Mouse (Mus musculus): ENCODE results near the gene Krtap4-13. TPM values are rescaled to one million over a fixed set of nuclear protein-coding genes. Genes with fewer than 3 reads are reported as not detected.
"Not testable (repeated sequence)": the region's sequence is repeated elsewhere in the genome, so short reads cannot be mapped to it uniquely, and the experiment has no call there.

Krtap4-13 gene
- not detected for total RNA-seq (2021)
- long read RNA-seq, experiment 1: 0 reads
- long read RNA-seq, experiment 2: 0 reads

GRCm38 (mm10) chr11:99809792-99810191 lies at the start of gene Krtap4-13:
Krtap4-13 (minus strand) TSS chr11:99809892.
- not testable (repeated sequence) for DNase-seq (ENCODE audit: low spot score)

- no peak for DNase-seq (ENCODE audit: low spot score)
These were observed 49.1 kb upstream of the Krtap4-13 start for GRCm38 (mm10) chr11:99858761-99859160.

DNA sequence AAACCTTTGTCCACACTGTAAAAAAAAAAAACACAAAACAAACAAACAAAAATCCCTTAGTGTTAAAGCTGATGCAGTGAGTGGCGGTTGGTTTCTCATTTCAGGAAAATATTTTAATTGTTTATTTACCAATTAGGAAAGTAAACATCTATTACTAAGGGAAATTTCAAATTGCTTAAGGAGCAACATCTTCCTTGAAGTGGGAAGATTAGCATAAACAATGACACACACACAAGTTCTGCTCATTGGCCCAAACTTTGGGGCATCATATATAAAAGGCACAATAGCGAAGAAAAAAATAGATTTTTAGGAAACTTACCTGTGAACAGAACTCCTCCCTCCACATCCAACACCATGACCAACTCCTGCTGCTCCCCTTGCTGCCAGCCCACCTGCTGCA lies 47.9 kb upstream of the Krtap4-13 start, which contains the start of gene Gm11568:
Gene Gm11568 (plus strand): TSS at position 301 of the 400 bp plus-strand sequence.
- no peak for DNase-seq (ENCODE audit: low spot score)

DNA sequence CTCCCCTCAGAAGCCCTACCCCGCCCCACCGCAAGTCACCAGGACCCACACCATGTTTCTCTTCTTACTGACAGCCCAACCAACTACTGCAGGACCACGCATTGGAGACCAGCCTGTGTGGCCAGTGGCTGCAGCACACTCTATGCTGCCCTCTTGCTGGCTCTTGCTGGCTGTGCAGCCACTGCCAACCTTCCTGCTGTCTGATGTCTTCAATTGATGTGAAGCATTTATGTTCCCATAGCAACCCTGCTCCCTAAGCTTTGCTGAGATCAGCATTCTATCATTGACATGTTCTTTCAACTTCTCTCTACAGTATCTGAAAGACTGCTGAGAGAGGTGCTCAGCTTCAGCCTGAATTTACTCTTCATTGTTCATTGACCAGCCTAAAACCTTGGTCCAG lies 44.4 kb upstream of the Krtap4-13 start:
- DNase-seq (ENCODE audit: low spot score): no peak

- no peak for DNase-seq (ENCODE audit: low spot score)
These were observed 41.8 kb upstream of the Krtap4-13 start, which contains the start of gene Krtap4-16 for GRCm38 (mm10) chr11:99851508-99851907. Krtap4-16 (minus strand) TSS chr11:99851608.

- no peak for DNase-seq (ENCODE audit: low spot score)
These were observed 37.1 kb upstream of the Krtap4-13 start for GRCm38 (mm10) chr11:99846746-99847145.

DNA sequence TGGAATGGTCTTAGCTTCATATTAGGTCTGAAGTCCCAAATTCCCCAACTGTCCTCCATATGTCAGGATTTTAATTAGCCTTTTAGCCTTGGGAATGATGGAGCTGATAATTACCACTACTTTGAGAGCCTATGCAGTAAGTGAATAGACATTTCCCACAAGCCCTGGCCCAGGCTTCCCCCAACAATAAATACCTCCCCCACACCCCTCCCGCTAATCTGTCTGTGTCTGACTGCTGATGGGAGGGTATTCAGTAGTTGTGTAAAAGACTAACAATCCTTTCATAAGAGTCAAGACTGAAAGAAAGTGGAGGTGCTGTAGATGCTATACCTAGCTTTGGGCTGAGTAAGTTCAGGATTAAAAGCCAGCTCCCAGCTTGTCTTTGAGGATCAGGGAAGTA lies 32.5 kb upstream of the Krtap4-13 start:
- no peak for DNase-seq (ENCODE audit: low spot score)

DNA sequence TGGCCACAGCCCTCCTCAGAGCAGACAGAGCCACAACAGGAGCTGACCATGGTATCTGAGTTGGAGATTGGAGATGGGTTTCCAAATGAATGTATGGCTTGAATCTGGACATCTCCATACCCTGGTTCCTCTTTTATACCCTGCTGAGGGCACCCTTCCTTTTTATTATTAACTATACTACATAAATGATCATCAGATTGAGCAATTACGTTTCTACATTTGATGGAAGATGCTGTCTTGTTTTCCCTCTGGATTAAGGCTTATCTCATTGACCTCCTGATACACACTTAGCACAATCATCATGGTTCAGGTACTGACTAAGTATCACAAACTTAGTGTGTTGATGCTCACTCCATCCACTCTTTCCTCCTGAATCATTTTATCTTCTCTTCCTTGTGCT lies 28.3 kb upstream of the Krtap4-13 start, which contains the start of gene 2300003K06Rik:
Gene 2300003K06Rik (minus strand): TSS at position 101 of the 400 bp plus-strand sequence.
- DNase-seq (ENCODE audit: low spot score): no peak

- DNase-seq (ENCODE audit: low spot score): not testable (repeated sequence)
These were observed 5.9 kb upstream of the Krtap4-13 start, which contains the start of gene Gm11564 for GRCm38 (mm10) chr11:99815566-99815965. Gm11564 (minus strand) TSS chr11:99815666.

DNA sequence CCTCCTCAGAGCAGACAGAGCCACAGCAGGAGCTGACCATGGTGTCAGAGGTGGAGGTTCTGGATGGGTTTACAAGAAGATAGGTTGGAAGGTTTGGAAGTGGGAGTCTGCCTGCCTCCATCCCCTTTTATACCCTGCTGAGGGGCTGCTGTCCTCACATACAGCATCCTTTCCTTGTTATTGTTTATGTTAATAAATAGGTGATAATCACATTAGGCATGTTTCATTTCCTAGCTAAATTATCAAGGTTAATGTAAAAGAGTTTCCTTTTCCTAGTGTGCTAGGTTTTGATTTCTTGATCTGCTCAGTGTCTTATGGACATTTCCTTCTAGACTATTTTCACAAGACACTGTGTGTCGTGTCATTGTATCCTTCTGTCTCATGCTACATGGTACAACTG lies 5.3 kb downstream of the Krtap4-13 start, which contains the start of gene Gm11554:
Gene Gm11554 (minus strand): TSS at position 101 of the 400 bp plus-strand sequence.
- DNase-seq (ENCODE audit: low spot score): not testable (repeated sequence)

GRCm38 (mm10) chr11:99798832-99799231 lies 10.9 kb downstream of the Krtap4-13 start, which contains the start of gene Gm11569:
Gm11569 (minus strand) TSS chr11:99798932.
- not testable (repeated sequence) for DNase-seq (ENCODE audit: low spot score)

- DNase-seq (ENCODE audit: low spot score): no peak
These were observed 16.3 kb downstream of the Krtap4-13 start, which contains the start of gene Gm11596 for GRCm38 (mm10) chr11:99793367-99793766. Gm11596 (minus strand) TSS chr11:99793467.

- not testable (repeated sequence) for DNase-seq (ENCODE audit: low spot score)
These were observed 24.8 kb downstream of the Krtap4-13 start, which contains the start of gene Krtap4-9 for GRCm38 (mm10) chr11:99784900-99785299. Krtap4-9 (plus strand) TSS chr11:99785200.

DNA sequence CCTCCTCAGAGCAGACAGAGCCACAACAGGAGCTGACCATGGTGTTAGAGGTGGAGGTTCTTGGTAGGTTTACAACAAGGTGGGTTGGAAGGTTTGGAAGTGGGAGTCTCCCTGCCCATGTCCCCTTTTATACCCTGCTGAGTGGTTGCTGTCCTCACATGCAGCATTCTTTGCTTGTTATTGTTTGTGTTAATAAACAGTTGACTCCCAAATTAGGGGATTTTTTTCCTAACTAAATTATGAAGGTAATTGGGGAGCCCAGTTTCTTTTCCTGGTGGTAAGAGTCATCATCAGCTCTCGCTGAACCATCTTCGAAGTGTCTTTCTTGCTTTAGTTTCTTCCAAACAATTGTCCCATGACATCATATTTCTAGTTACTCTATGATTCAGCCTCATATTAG lies 29.1 kb downstream of the Krtap4-13 start, which contains the start of gene Krtap4-8:
Gene Krtap4-8 (minus strand): TSS at position 101 of the 400 bp plus-strand sequence.
- no peak for DNase-seq (ENCODE audit: low spot score)

GRCm38 (mm10) chr11:99778401-99778800 lies 31.3 kb downstream of the Krtap4-13 start:
- DNase-seq (ENCODE audit: low spot score): no peak

GRCm38 (mm10) chr11:99772813-99773212 lies 36.9 kb downstream of the Krtap4-13 start, which contains the start of gene Gm11595:
Gm11595 (minus strand) TSS chr11:99772913.
- DNase-seq (ENCODE audit: low spot score): not testable (repeated sequence)

DNA sequence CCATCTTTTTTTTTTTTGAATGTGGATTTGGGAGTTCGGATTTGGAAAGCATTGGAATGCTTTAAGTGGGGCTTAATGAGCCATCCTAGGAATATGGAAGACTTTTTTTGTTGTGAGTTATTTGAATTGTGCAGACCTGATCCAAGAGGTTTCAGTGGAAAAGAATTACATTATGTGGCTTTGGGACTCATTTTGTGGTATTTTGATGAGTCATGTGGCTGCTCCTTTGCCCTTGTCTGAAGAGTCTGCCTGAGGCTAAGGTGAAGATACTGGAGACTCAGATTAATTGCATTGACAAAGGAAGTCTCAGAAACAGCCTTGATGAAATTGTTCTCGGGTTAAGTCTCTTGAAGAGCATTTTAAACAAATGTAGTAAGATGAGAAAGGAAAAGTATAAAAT lies 41.3 kb downstream of the Krtap4-13 start:
- DNase-seq (ENCODE audit: low spot score): no peak

Other genes with a start within 250 kb of the Krtap4-13 start
- gene Krtap3-1, start 243.3 kb downstream of the Krtap4-13 start, total RNA-seq (2021): not detected
- gene Krtap1-5, start 228.9 kb downstream of the Krtap4-13 start, total RNA-seq (2021): not detected
- gene Krtap1-4, start 226.2 kb downstream of the Krtap4-13 start, total RNA-seq (2021): not detected
- not detected for gene Krtap1-3, start 218.6 kb downstream of the Krtap4-13 start, total RNA-seq (2021)
- not detected for gene Krtap9-3, start 211.8 kb downstream of the Krtap4-13 start, total RNA-seq (2021)
- gene Gm11938, start 206.6 kb downstream of the Krtap4-13 start, total RNA-seq (2021): not detected
- gene Gm11937, start 199.7 kb downstream of the Krtap4-13 start, total RNA-seq (2021): not detected
- not detected for gene Krtap2-4, start 195.0 kb downstream of the Krtap4-13 start, total RNA-seq (2021)
- not detected for gene Gm11562, start 189.5 kb downstream of the Krtap4-13 start, total RNA-seq (2021)
- gene Krtap4-1, start 181.7 kb downstream of the Krtap4-13 start, total RNA-seq (2021): not detected
- not detected for gene Krtap4-2, start 174.8 kb downstream of the Krtap4-13 start, total RNA-seq (2021)
- gene Krtap4-7, start 165.8 kb downstream of the Krtap4-13 start, total RNA-seq (2021): not detected
- gene Gm11555, start 159.7 kb downstream of the Krtap4-13 start, total RNA-seq (2021): not detected
- gene Gm11563, start 150.9 kb downstream of the Krtap4-13 start, total RNA-seq (2021): not detected
- not detected for gene Krtap4-6, start 143.9 kb downstream of the Krtap4-13 start, total RNA-seq (2021)
- not detected for gene Gm14190, start 119.2 kb downstream of the Krtap4-13 start, total RNA-seq (2021)
- gene Gm14180, start 75.6 kb downstream of the Krtap4-13 start, total RNA-seq (2021): not detected
- not detected for gene Gm11595, start 37.0 kb downstream of the Krtap4-13 start, total RNA-seq (2021)
- not detected for gene Krtap4-8, start 29.2 kb downstream of the Krtap4-13 start, total RNA-seq (2021)
- not detected for gene Krtap4-9, start 24.7 kb downstream of the Krtap4-13 start, total RNA-seq (2021)
- gene Gm11596, start 16.4 kb downstream of the Krtap4-13 start, total RNA-seq (2021): not detected
- not detected for gene Gm11569, start 11.0 kb downstream of the Krtap4-13 start, total RNA-seq (2021)
- gene Gm11554, start 5.4 kb downstream of the Krtap4-13 start, total RNA-seq (2021): not detected
- gene Gm11564, start 5.8 kb upstream of the Krtap4-13 start, total RNA-seq (2021): not detected
- gene 2300003K06Rik, start 28.2 kb upstream of the Krtap4-13 start, total RNA-seq (2021): not detected
- gene Krtap4-16, start 41.7 kb upstream of the Krtap4-13 start, total RNA-seq (2021): not detected
- not detected for gene Gm11568, start 48.0 kb upstream of the Krtap4-13 start, total RNA-seq (2021)
- not detected for gene Gm11559, start 54.6 kb upstream of the Krtap4-13 start, total RNA-seq (2021)
- gene Krtap9-1, start 63.5 kb upstream of the Krtap4-13 start, total RNA-seq (2021): not detected
- not detected for gene Gm11567, start 69.3 kb upstream of the Krtap4-13 start, total RNA-seq (2021)
- not detected for gene Krtap31-1, start 98.0 kb upstream of the Krtap4-13 start, total RNA-seq (2021)
- not detected for gene Gm11565, start 104.9 kb upstream of the Krtap4-13 start, total RNA-seq (2021)
- gene Krtap31-2, start 126.4 kb upstream of the Krtap4-13 start, total RNA-seq (2021): not detected
- gene Krtap9-5, start 138.6 kb upstream of the Krtap4-13 start, total RNA-seq (2021): not detected
- not detected for gene Krtap29-1, start 169.2 kb upstream of the Krtap4-13 start, total RNA-seq (2021)
- gene Krtap16-1, start 176.7 kb upstream of the Krtap4-13 start, total RNA-seq (2021): not detected
- not detected for gene Krtap17-1, start 184.1 kb upstream of the Krtap4-13 start, total RNA-seq (2021)
- under 1 TPM in 1 of 2 experiments, not detected in 1; 0.21 TPM for gene Krt33a, start 206.3 kb upstream of the Krtap4-13 start, total RNA-seq (2021)
- gene Krt33b, start 220.0 kb upstream of the Krtap4-13 start, total RNA-seq (2021): not detected
- gene Krt34, start 231.7 kb upstream of the Krtap4-13 start, total RNA-seq (2021): under 1 TPM in 1 of 2 experiments, not detected in 1; 0.25 TPM
- not detected for gene Krt31, start 240.7 kb upstream of the Krtap4-13 start, total RNA-seq (2021)